Mouse (Mus musculus) megakaryocyte-erythroid progenitor cell, adult 5-6 weeks (primary cell): ENCODE results near the gene F830045P16Rik. TPM values are rescaled to one million over a fixed set of nuclear protein-coding genes. Genes with fewer than 3 reads are reported as not detected.

ENCODE experiments used
- ATAC-seq: replicated peaks from 2 replicates; pipeline ENCODE4 v1.8.0; 2016; ENCODE audit warnings: mild to moderate bottlenecking, inconsistent platforms; ENCODE audit not compliant: severe bottlenecking, poor library complexity, low FRiP score, low TSS enrichment
- total RNA-seq, 2 experiments: library from RNA; stranded (forward) in 1 of 2; stranded (reverse) in 1 of 2; fragments of 200-1000, 215-1000 nt in 1 of 2; fragments of >200 nt in 1 of 2; fragmentation: Nextera tagmentation in 1 of 2; gene quantifications; 2 replicates each; pipeline ENCODE4 v1.2.3; 2014 to 2017

Gene F830045P16Rik
- total RNA-seq, 2 experiments from 2014 or later: 0.52 TPM; not detected in 1

- no peak for ATAC-seq
Measured at GRCm38 (mm10) chr2:129549537-129550135, 13.2 kb upstream of the F830045P16Rik start.

DNA sequence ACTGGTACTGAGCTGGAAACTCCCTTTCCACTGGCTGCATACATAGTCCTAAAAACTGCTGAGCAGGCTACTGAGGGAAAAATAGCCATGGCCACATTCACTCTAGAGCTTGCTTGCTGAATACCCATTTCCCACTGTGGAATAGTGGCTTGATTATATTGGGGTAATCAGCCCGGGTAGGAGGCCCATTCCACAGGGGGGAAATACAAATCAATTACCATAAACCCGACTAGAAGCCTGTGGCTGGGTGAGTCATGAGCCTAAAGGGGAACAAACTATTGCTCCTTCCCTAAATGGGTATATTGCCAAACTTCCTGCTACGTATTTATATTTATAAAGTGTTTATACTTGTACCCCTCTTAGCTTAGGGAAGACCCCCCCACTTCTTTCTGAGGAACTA is 10.4 kb upstream of the F830045P16Rik start:
- ATAC-seq: no peak

- no peak for ATAC-seq
Measured at GRCm38 (mm10) chr2:129545596-129545995, 9.2 kb upstream of the F830045P16Rik start.

- no peak for ATAC-seq
Measured at GRCm38 (mm10) chr2:129544919-129545318, 8.5 kb upstream of the F830045P16Rik start.

DNA sequence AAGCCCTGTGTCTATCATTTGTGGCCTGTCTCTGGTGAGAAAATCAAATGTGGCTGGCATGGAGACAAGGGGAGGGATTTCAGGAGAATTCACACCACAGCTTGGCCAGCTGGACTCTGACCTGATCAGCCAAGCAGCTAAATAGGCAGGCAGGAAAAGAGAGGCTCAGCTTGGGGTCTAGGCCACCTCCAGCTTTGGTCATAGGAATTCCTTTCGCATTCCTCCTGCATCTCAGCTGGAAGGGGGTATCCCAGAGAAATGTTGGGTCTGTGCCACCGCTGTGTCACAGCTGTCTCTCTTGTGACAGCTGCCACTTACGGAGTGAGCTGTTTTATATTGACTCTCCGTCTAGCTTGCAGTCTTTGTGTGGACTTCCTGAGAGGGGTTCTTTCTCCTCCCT is 8.0 kb upstream of the F830045P16Rik start:
- ATAC-seq: no peak

DNA sequence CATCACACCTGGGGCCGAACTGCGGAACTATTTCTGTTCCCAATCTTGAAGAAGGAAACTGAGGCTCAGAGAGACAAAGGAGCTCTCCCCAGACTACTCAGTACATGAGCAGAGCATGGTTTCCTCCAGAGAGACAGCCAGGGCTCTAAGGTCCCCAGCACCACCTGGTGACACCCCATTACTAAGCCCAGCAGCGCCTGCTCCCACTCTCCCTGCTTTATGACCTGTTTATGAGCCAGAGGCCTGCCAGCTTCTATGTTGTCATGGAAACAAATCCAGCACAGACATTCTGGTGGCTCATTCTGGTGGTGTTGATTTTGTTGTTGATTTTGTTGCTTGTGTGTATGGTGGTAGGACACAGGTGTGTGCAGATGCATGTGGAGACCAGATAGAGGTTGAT is 3.6 kb upstream of the F830045P16Rik start:
- ATAC-seq: no peak

DNA sequence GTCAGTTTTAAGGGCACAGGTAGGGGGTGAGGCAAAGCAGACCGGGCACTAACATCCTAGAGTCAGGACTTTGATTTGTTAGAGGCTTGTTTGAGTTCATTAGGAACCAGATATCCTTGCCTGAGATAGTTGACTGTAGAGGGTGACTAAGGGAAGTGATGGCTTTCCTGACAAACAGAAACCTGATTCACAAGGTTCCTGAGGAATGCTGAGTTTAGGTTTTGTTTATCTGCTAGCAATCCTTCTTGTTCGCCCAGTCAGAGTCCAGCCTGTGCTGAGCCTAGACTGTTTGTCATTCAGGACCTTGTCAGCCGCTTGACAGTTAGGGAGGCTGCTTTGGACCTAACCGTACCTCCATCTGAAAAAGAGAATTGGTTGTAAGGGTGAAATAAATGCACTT is 2.8 kb upstream of the F830045P16Rik start:
- no peak for ATAC-seq

GRCm38 (mm10) chr2:129537926-129538325 is 1.5 kb upstream of the F830045P16Rik start:
- ATAC-seq: no peak

DNA sequence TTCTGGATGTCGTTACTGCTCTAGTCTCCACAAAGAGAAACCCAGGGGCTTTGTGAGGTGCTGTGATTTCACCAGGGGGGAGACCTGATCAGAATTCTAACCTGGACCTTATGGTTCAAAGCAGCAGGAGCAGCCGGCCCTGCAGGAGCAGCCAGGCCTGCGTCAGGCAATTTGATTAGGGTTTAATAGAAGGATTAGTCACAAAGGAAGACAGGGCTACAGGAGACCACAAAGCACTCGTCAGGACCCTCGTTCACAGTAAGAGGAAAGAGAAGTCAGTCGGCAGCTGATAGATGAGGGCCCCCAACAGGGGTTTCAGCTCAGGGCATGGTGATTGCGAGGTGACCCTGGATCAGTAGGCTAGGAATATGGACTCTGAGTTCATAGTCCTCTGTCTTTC is 958 bp upstream of the F830045P16Rik start:
- no peak for ATAC-seq

- ATAC-seq: no peak
Measured at GRCm38 (mm10) chr2:129536926-129537325, 524 bp upstream of the F830045P16Rik start.

- no peak for ATAC-seq
Measured at GRCm38 (mm10) chr2:129534886-129535591, 1.4 kb downstream of the F830045P16Rik start.

DNA sequence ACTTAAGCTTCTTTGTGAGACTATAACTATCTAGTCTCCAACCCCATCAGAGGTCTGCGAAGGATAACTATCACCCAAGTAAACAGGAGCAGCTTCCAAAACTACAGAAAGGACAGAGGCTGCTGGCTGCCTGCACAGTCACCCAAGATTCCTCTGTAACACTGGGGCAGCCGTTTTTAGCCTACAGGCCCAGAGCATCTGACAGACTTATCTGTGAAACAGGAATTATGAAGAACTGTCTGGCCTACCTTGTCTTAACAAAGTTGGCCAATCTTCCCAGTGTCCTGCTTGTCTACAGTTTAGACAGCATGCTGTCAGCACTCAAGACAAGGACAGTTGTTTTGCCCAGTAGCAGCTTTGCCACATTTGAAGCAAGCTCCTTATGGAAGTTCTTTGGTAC is 4.5 kb downstream of the F830045P16Rik start:
- no peak for ATAC-seq

- no peak for ATAC-seq
Measured at GRCm38 (mm10) chr2:129531102-129531501, 5.3 kb downstream of the F830045P16Rik start.

- no peak for ATAC-seq
Measured at GRCm38 (mm10) chr2:129529297-129530209, 6.8 kb downstream of the F830045P16Rik start.

DNA sequence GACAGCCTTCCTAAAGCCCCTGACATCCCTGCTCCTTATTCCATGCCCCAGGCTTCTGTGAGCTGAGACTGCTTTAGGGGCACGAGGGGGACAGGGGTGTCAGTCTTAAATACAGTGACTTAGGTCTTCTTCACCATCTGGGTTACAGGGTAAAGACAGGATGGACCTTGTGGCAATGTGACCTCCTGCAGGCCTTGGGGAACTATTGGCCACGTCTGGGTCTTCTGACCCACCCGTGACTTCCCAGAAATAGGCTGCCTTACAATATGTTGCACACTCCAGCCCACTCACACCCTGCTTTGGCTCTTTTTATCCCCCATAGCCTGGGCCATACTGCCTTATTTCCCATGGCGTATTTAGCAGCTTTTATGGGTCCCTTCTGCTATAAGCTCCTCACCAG is 8.5 kb downstream of the F830045P16Rik start:
- no peak for ATAC-seq

GRCm38 (mm10) chr2:129526322-129526721 is 10.1 kb downstream of the F830045P16Rik start:
- no peak for ATAC-seq

DNA sequence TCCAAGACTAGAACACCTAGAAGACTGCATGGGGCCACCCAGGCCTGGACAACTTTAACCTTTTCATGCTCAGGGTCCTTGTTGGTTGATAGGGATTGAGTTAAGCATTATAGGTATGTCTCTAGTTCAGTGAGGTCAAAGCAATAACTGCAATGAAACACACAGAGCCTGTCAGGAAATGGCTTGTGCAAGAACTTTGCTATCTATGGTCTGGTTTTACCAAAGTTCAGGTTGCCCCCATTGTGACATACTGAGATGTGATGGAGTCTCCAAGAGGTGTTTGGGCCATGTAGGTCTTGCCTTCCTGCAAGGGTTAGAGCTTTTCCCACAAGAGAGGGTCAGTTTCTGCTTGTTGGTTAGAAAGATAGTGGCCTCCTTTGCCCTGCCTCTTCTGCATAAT is 10.8 kb downstream of the F830045P16Rik start:
- ATAC-seq: no peak

DNA sequence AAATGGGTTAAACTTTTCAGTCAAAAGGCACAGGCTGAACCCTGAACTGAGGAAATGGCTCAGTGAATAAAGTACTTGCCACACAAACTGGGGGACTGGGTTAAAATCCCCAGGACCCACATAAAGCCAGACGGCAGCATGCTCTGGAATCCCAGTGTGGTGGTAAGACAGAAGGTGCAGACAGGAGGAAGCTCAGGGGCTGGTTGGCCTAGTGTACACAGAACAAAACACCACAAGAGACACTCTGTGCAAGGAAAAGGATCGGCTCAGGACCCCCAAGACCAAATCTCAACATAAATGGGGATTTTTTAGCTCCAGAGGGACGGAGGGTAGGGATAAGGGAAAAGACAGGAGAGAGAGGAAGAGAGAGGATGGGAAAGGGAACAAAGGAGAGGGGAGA is 17.9 kb downstream of the F830045P16Rik start:
- ATAC-seq: no peak

DNA sequence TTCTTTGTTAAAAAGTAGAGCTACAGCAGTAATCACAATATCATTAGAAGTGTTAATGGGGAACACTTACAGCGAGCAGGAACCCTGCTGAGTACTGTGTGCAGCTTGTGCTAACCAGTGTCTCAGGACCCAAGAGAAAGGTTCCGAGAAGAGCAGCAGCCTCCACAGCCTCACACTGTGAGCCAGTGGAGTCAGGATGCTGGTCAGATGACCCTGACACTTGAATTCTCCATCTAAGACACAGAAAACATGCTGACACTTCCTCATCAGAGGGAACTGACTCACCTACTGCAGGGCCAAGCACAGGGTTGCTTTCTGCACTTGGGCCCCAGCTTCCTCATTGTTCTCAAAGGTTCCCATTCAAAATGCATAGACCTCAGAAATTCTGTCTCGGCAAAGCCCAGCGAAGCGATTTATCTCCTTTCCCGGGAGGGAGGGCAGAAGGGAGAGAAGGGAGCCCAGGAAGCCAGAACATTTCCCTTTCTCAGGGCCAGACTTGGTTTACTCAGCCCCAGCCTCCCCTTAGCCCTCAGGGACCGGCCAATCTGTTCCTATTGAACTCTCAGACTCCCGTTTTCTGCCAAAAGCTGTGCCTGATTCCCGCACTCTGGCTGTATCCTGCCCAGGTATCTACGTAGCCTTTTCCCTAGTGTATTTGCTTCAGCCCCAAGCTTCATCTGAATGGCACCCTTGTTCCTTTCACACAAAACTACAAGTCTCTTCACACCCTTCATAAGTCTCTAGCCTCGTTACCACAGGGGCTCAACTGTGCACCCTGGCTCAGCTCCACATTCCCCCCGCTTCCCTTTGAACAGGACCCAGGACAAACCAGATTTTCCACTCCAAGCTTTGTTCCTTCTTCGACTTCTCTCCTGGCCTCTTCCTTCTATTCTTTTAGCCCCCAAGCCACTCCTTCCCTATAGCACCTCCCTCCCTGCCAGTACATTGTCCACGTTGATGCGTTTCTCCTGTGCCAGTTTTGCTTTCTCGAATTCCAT is 21.2 kb downstream of the F830045P16Rik start:
- ATAC-seq: no peak
